Mouse (Mus musculus) CD8-positive naive resting alpha-beta T cell, adult 57 days (primary cell): ENCODE data around the gene Vash1. TPM values are rescaled to one million over a fixed set of nuclear protein-coding genes. Genes with fewer than 3 reads are reported as not detected.

Experiments used
- total RNA-seq: library from RNA; stranded (reverse); gene quantifications from one replicate; pipeline ENCODE4 v1.2.4, GENCODE M21; 2023

The Vash1 gene
- not detected for total RNA-seq

GRCm38 (mm10) chr12:86678591-86679545, at the start of gene Vash1:
TSS of gene Vash1 (plus strand) at chr12:86678700.

GRCm38 (mm10) chr12:86726120-86726640, 47.7 kb downstream of the Vash1 start, which contains the start of gene Angel1:
TSS of gene Angel1 (minus strand) at chr12:86726460.

GRCm38 (mm10) chr12:86734319-86734810, 55.9 kb downstream of the Vash1 start, which contains the start of gene Lrrc74a:
TSS of gene Lrrc74a (plus strand) at chr12:86734369.

Other genes starting within 250 kb of the Vash1 start
- 10.0 TPM for gene Angel1, start 47.8 kb downstream of the Vash1 start, total RNA-seq
- gene Lrrc74a, start 55.7 kb downstream of the Vash1 start, total RNA-seq: not detected
- gene Irf2bpl, start 206.1 kb downstream of the Vash1 start, total RNA-seq: 71.7 TPM